Mouse (Mus musculus): ENCODE data around the gene Ndufb10.

DNA sequence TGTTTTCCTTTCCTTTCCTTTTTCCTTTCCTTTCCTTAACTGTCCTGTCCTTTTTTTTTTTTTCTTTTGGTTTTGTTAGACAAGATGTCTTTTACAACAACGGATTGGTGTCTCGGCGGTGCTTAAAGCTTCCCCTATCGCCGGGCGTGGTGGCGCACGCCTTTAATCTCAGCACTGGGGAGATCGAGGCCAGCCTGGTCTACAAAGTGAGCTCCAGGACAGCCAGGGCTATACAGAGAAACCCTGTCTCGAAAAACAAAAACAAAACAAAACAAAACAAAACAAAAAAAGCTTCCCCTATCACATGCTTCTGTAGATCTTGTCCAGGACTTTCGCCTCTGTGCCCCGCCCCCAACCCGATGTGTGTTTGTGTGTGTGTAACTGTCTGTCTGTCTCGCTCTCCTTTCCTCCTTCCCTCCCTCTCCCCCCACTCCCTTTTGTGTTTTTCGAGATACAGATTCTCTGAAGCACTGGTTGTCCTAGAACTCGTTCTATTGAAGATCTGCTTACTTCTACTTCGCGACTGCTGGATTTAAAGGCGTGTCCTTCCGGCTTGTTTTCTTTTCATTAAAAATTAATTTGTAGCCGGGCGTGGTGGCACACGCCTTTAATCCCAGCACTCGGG lies 16.4 kb downstream of the Ndufb10 start:
- TF ChIP-seq CTCF (IDR thresholded peaks at IDR 0.05; ENCODE audit: low read depth) (no peak), EP300 (optimal IDR thresholded peaks at IDR 0.05) (no peak)

Data from stomach, postnatal 0 days (tissue).